Mouse (Mus musculus): ENCODE measurements around the gene Diexf.

Diexf gene

GRCm38 (mm10) chr1:193129786-193130455 is at the start of gene Diexf:
TSS of gene Diexf (minus strand) at chr1:193130272.
- peak; percentile 95 to 97 for DNase-seq

GRCm38 (mm10) chr1:193174143-193174733 is 44.2 kb upstream of the Diexf start:
- no peak for DNase-seq

- DNase-seq, result no peak
Observed at GRCm38 (mm10) chr1:193173810-193174129, 43.7 kb upstream of the Diexf start.

- DNase-seq, result peak; percentile 94 to 97
Observed at GRCm38 (mm10) chr1:193172991-193173809, 43.1 kb upstream of the Diexf start.

- DNase-seq, result no peak
Observed at GRCm38 (mm10) chr1:193169856-193170255, 39.8 kb upstream of the Diexf start.

- DNase-seq, result no peak
Observed at GRCm38 (mm10) chr1:193169228-193169627, 39.2 kb upstream of the Diexf start.

GRCm38 (mm10) chr1:193167746-193168145 is 37.7 kb upstream of the Diexf start, which contains the start of gene A130010J15Rik:
TSS of gene A130010J15Rik (plus strand) at chr1:193168046.
- DNase-seq, result no peak

- DNase-seq, result no peak
Observed at GRCm38 (mm10) chr1:193160317-193161032, 30.4 kb upstream of the Diexf start.

- DNase-seq, result no peak
Observed at GRCm38 (mm10) chr1:193159613-193160012, 29.5 kb upstream of the Diexf start.

GRCm38 (mm10) chr1:193159163-193159562 is 29.1 kb upstream of the Diexf start:
- DNase-seq, result no peak

- DNase-seq, result no peak
Observed at GRCm38 (mm10) chr1:193157111-193157492, 27.0 kb upstream of the Diexf start.

GRCm38 (mm10) chr1:193156316-193157110 is 26.4 kb upstream of the Diexf start:
- DNase-seq, result no peak

GRCm38 (mm10) chr1:193153561-193153960 is 23.5 kb upstream of the Diexf start:
- no peak for DNase-seq

- DNase-seq, result no peak
Observed at GRCm38 (mm10) chr1:193152872-193153271, 22.8 kb upstream of the Diexf start, which contains the start of gene Irf6. TSS of gene Irf6 (plus strand) at chr1:193153111.

- DNase-seq, result no peak
Observed at GRCm38 (mm10) chr1:193151134-193151533, 21.1 kb upstream of the Diexf start.

GRCm38 (mm10) chr1:193149231-193149630 is 19.2 kb upstream of the Diexf start:
- DNase-seq, result no peak

GRCm38 (mm10) chr1:193146416-193146815 is 16.3 kb upstream of the Diexf start:
- no peak for DNase-seq

- DNase-seq, result no peak
Observed at GRCm38 (mm10) chr1:193145101-193145500, 15.0 kb upstream of the Diexf start.

GRCm38 (mm10) chr1:193144516-193144915 is 14.4 kb upstream of the Diexf start:
- DNase-seq, result peak in 1 of 2 experiments; percentile 23

GRCm38 (mm10) chr1:193142517-193143062 is 12.5 kb upstream of the Diexf start:
- no peak for DNase-seq

GRCm38 (mm10) chr1:193141118-193141517 is 11.0 kb upstream of the Diexf start:
- no peak for DNase-seq

- DNase-seq, result no peak
Observed at GRCm38 (mm10) chr1:193138669-193139068, 8.6 kb upstream of the Diexf start.

All from cerebellum, adult 18-20 months (tissue).